Mouse (Mus musculus) erythroblast, embryonic 14.5 days (primary cell): Measurements from ENCODE around the gene Hnrnpul1.

Experiments
- GATA1 ChIP-seq: IDR thresholded peaks from 2 replicates; pipeline ENCODE4 v1.6.1; 2012; ENCODE audit warnings: low read length, inconsistent platforms, mixed read lengths
- TAL1 ChIP-seq: IDR thresholded peaks from 3 replicates; pipeline ENCODE4 v1.6.1; 2012; ENCODE audit warnings: low read length, inconsistent platforms, mixed read lengths

DNA sequence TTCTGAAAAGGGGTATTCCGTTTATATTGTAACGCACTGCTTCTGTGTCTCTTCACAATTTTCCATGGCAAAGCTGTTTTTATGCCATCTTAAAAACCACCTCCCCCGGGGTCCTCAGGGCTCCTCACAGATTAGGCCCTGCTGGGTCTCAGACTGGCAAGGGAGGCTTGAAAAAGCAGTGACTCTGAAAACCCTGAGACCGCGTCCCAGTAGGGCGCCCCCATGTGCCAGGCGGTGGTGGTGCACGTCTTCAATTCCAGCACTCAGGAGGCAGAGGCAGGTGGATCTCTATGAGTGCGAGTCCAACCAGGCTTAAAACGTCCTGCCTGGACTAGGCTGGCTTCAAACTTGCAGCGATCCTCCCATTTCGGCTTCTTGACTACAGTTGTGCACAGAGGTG is 53.8 kb downstream of the Hnrnpul1 start:
- no peak for TF ChIP-seq GATA1
- TF ChIP-seq TAL1 = no peak
